Mouse (Mus musculus) liver, embryonic 14.5 days (tissue): Measurements from ENCODE around the gene H6pd. TPM values are rescaled to one million over a fixed set of nuclear protein-coding genes. Genes with fewer than 3 reads are reported as not detected.

Source experiments
- ATAC-seq: fragments of 200-750 bp; cut with Nextera tagmentation; 2 replicates; pipeline ENCODE4 v1.8.0; 2017; ENCODE audit warnings: moderate number of reproducible peaks, mild to moderate bottlenecking, moderate library complexity; ENCODE audit not compliant: insufficient read depth
- DNase-seq, 3 experiments: peaks; one replicate each; pipeline ENCODE4 v3.0.0-alpha.2; 2012 to 2013; ENCODE audit warnings: low read depth in 3 of 3, low spot score in 3 of 3
- H3K27ac ChIP-seq: fragments of 300-500 bp; sonication (generic); 2 replicates; pipeline ENCODE4 v1.5.1; 2014; ENCODE audit warnings: moderate library complexity, mild to moderate bottlenecking, control low read depth, inconsistent platforms
- H3K27me3 ChIP-seq: fragments of 300-500 bp; sonication (generic); 2 replicates; pipeline ENCODE4 v1.6.1; 2014; ENCODE audit warnings: mild to moderate bottlenecking, low read length, moderate library complexity; ENCODE audit not compliant: control insufficient read depth, insufficient read depth
- H3K36me3 ChIP-seq: fragments of 300-500 bp; sonication (generic); replicated peaks from 2 replicates; pipeline ENCODE4 v1.6.1; 2014; ENCODE audit warnings: low read depth; ENCODE audit not compliant: control insufficient read depth, insufficient read depth
- H3K4me1 ChIP-seq, 2 experiments: fragments of 200-500 bp in 1 of 2; fragments of 300-500 bp in 1 of 2; sonication (generic) in 1 of 2; replicated peaks; 2 replicates each; pipeline ENCODE4 v1.6.1; 2012 to 2014; ENCODE audit warnings: antibody characterized with exemption in 1 of 2, inconsistent platforms in 1 of 2, low read length in 1 of 2; ENCODE audit not compliant: control insufficient read depth in 2 of 2, insufficient read depth in 2 of 2
- H3K4me2 ChIP-seq: fragments of 300-500 bp; sonication (generic); 2 replicates; pipeline ENCODE4 v1.6.1; 2014; ENCODE audit warnings: low read depth, mild to moderate bottlenecking, control low read depth, moderate library complexity
- H3K4me3 ChIP-seq, 2 experiments: fragments of 200-500 bp in 1 of 2; fragments of 300-500 bp in 1 of 2; sonication (generic) in 1 of 2; 2 replicates each; pipeline ENCODE4 v1.5.1; 2012 to 2014; ENCODE audit warnings: low read depth in 2 of 2, low read length in 2 of 2, mild to moderate bottlenecking in 2 of 2, control low read depth in 1 of 2, inconsistent platforms in 1 of 2, moderate library complexity in 1 of 2; ENCODE audit not compliant: insufficient read depth in 1 of 2
- H3K9ac ChIP-seq: fragments of 300-500 bp; sonication (generic); replicated peaks from 2 replicates; pipeline ENCODE4 v1.6.1; 2014; ENCODE audit warnings: mild to moderate bottlenecking, control low read depth, moderate library complexity
- H3K9me3 ChIP-seq: fragments of 300-500 bp; sonication (generic); 2 replicates; pipeline ENCODE4 v1.6.1; 2016; ENCODE audit warnings: low read length, mixed read lengths; ENCODE audit not compliant: control insufficient read depth
- CTCF ChIP-seq: IDR thresholded peaks from 2 replicates; pipeline ENCODE4 v1.5.1; 2016; ENCODE audit warnings: antibody characterized with exemption, low read depth, control low read depth
- EP300 ChIP-seq: IDR thresholded peaks from 2 replicates; pipeline ENCODE4 v1.6.1; 2016; ENCODE audit warnings: antibody characterized with exemption, low read depth
- WGBS: fragments of 180-500 bp; shearing (Covaris S2); extraction: QIAGEN DNeasy Blood & Tissue Kit; methylation state at CpG from one replicate; pipeline ENCODE4 v1.1.7; 2014; ENCODE audit not compliant: insufficient replicate concordance; 5-methylcytosine and 5-hydroxymethylcytosine counted together
- polyA plus RNA-seq, 2 experiments: library from polyadenylated mRNA; depleted of rRNA in 1 of 2; stranded (reverse) in 1 of 2; unstranded in 1 of 2; fragments of >200 nt; fragmentation: Nextera tagmentation in 1 of 2; extraction: Ambion mirVana in 1 of 2; gene quantifications; 2 replicates each; pipeline versions ENCODE4 v1.2.1 to v1.2.3; 2012 to 2014

H6pd gene
- polyA plus RNA-seq, 2 experiments = 7.9 to 8.3 TPM

GRCm38 (mm10) chr4:150049564-150050226 lies 40.9 kb upstream of the H6pd start:
- no peaks in the 10 kb centered on the region for H3K9me3 ChIP-seq
- DNase-seq (no peak), ATAC-seq (no peak)
- H3K27me3 ChIP-seq = peaks cover 38% of the 10 kb centered on the region
- no peak overlapping the region for H3K9ac ChIP-seq
- 11% methylated on average over 13 of the region's 13 CpGs for WGBS
- no peaks in the 10 kb centered on the region for H3K4me1 ChIP-seq
- H3K36me3 ChIP-seq = no peaks in the 10 kb centered on the region
- no peak overlapping the region for H3K4me3 ChIP-seq
- no peak overlapping the region for H3K4me2 ChIP-seq
- no peak overlapping the region for H3K27ac ChIP-seq
- TF ChIP-seq EP300 (no peak), CTCF (no peak)

- ATAC-seq = no peak
- H3K4me3 ChIP-seq = no peak overlapping the region; a peak in 1 of 4 replicates
- H3K9ac ChIP-seq = no peak overlapping the region
These were observed 40.3 kb upstream of the H6pd start for GRCm38 (mm10) chr4:150049157-150049513.

GRCm38 (mm10) chr4:150048478-150049156 lies 39.8 kb upstream of the H6pd start:
- Histone ChIP-seq H3K4me1 (no peaks in the 10 kb centered on the region), H3K9ac (no peak overlapping the region), H3K27me3 (peaks cover 38% of the 10 kb centered on the region), H3K27ac (no peak overlapping the region), H3K4me3 (peak overlapping the region; percentile 23 to 33), H3K9me3 (no peaks in the 10 kb centered on the region), H3K36me3 (no peaks in the 10 kb centered on the region), H3K4me2 (peak overlapping the region; percentile 42)
- DNase-seq (no peak), ATAC-seq (no peak)
- no peak for TF ChIP-seq CTCF
- 2% methylated on average over 48 of the region's 49 CpGs for WGBS

More at GRCm38 (mm10) chr4:150049157-150049513, 40.3 kb upstream of the H6pd start:
- DNase-seq = no peak
- peak overlapping the region; percentile 42; the same call in 1 of the 2 replicates for H3K4me2 ChIP-seq
- peaks cover 38% of the 10 kb centered on the region for H3K27me3 ChIP-seq
- TF ChIP-seq CTCF = no peak
- TF ChIP-seq EP300 = no peak
- no peaks in the 10 kb centered on the region for H3K4me1 ChIP-seq
- 13% methylated on average over 15 of the region's 15 CpGs for WGBS
- H3K9me3 ChIP-seq = no peaks in the 10 kb centered on the region
- H3K27ac ChIP-seq = no peak overlapping the region
- no peaks in the 10 kb centered on the region for H3K36me3 ChIP-seq

GRCm38 (mm10) chr4:150048038-150048437 lies 39.2 kb upstream of the H6pd start:
- no peaks in the 10 kb centered on the region for H3K4me1 ChIP-seq
- peak overlapping the region; percentile 42 for H3K4me2 ChIP-seq
- H3K9me3 ChIP-seq = no peaks in the 10 kb centered on the region
- DNase-seq (no peak), ATAC-seq (no peak)
- H3K27me3 ChIP-seq = peaks cover 38% of the 10 kb centered on the region
- TF ChIP-seq CTCF = no peak
- no peak for TF ChIP-seq EP300
- H3K4me3 ChIP-seq = peak overlapping the region; percentile 23 to 33
- no peaks in the 10 kb centered on the region for H3K36me3 ChIP-seq
- WGBS = under 1% methylated on average over 20 of the region's 20 CpGs
- no peak overlapping the region for H3K27ac ChIP-seq
- no peak overlapping the region for H3K9ac ChIP-seq

DNA sequence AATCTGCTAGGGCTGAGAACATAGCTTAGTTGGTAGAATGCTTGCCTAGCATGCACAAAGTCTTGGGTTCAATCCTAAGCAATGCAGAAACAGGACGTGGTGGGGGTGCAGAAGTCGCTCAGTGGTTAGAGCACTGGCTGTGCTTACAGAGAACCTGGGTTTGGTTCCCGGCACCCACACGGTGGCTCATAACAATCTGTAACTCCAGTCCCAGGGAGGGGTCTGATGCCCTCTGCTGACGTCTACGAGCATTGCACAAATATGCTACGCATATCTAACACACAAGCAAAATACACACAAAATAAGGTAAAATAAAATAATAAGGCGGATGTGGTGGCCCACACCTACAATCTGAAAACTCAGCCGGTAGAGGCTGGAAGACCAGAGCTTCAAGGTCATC lies 34.8 kb upstream of the H6pd start:
- no peaks in the 10 kb centered on the region for H3K9me3 ChIP-seq

More for the DNA sequence above, 34.8 kb upstream of the H6pd start:
- no peak for DNase-seq
- Histone ChIP-seq H3K4me2 (no peak overlapping the region), H3K4me1 (no peaks in the 10 kb centered on the region), H3K27me3 (peaks cover 13% of the 10 kb centered on the region), H3K4me3 (no peak overlapping the region), H3K36me3 (no peaks in the 10 kb centered on the region), H3K9ac (no peak overlapping the region), H3K27ac (no peak overlapping the region)
- WGBS = 77% methylated on average over 9 of the region's 9 CpGs
- 0 out of 2 replicates have a peak, but pooled peaks have one; percentile 9 for TF ChIP-seq CTCF
- TF ChIP-seq EP300 = no peak
- ATAC-seq = no peak
